Mouse (Mus musculus) monocyte, adult 2 months (primary cell): Measurements from ENCODE around the gene Vps13d.

Experiments used
- DNase-seq, 2 experiments: peaks; one replicate each; pipeline ENCODE4 v3.0.0; 2022; ENCODE audit warnings: low spot score in 2 of 2, low read depth in 1 of 2

Gene Vps13d

DNA sequence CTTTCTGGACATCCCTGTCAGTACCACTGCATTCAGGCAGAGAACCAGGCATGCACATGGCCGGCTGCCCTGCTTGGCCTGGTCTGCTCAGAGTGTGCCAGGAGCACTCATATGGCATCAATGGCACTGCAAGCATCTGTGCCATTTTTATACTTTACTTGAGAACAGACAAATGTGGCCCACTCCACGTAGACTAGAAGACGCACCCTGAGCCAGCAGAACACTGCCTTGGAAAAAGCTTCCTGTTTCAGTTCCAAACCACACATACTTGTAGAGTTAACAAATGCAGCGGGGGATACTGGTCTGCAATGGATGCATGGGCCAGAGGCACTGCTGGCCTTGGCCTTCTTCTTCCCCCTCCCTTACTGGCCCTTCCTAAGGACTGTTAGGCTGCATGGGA, 181.6 kb downstream of the Vps13d start:
- no peak for DNase-seq

GRCm38 (mm10) chr4:145011156-145011555, 183.6 kb downstream of the Vps13d start:
- no peak for DNase-seq

GRCm38 (mm10) chr4:145009934-145010333, 184.9 kb downstream of the Vps13d start:
- DNase-seq, result no peak

GRCm38 (mm10) chr4:145009437-145009836, 185.4 kb downstream of the Vps13d start:
- no peak for DNase-seq

DNA sequence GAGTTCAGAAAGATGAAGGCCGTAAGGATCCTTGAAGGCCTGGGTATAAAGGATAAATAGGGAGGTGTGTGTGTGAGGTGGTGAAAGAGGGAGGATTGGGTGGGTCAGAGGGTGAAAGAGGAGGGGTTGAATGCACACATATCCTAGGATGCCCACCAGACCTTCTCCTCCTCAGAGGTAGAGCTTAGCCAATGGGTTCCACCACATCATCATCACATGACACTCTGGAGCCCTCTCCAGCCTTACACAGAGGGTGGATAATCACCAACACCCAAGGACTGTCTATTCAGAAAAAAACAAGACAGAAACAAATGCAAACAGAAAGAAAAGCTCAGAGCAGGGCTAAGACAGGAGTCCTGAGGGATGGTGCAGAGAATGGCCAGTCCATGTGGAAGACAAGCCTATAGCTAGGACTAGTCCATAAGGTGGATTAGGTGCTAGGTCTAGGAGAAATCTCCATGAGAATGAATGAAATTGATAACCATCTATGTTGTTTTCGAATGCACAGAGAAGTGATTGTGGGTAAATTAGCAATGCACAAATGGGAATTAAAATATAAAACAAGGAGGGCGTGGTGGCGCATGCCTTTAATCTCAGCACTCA, 188.8 kb downstream of the Vps13d start:
- no peak for DNase-seq

DNA sequence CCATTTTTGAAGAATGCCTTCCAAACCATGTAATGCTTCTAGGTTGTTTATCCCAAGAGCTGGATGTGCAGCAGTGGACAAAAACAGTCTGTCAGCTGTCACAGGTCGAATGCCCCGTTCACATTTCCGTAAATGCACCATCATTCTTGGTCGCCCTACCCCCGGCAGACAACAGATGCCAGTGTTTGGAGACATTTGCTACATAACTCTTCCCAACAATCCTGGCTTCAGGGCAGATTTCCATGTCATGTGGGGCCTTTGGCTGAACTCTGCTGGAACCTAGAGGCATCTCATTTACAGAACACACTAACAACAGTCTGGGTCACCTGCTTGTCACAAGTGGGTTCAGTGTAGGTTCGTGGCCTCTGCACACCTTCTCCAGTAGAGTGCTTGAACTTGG, 190.6 kb downstream of the Vps13d start:
- DNase-seq, result no peak

DNA sequence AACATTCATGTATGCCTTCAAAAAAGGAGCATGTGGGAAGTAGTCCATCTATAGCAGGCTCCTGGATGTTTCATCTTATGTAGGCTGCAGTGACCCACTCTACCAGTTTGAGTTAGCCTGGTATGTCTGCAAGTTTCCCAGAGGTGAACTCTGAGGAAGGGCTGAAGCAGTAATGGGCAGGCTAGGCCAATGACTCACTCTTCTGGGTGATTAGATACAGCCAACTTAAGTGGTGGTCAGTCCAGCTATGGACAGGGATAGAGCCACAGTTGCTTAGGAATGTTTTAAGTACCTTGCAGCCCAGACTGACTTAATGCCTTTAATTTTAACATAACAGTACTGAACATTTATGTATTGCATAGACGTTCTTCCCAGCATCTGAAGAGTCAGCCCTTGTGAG, 192.1 kb downstream of the Vps13d start:
- no peak for DNase-seq

DNA sequence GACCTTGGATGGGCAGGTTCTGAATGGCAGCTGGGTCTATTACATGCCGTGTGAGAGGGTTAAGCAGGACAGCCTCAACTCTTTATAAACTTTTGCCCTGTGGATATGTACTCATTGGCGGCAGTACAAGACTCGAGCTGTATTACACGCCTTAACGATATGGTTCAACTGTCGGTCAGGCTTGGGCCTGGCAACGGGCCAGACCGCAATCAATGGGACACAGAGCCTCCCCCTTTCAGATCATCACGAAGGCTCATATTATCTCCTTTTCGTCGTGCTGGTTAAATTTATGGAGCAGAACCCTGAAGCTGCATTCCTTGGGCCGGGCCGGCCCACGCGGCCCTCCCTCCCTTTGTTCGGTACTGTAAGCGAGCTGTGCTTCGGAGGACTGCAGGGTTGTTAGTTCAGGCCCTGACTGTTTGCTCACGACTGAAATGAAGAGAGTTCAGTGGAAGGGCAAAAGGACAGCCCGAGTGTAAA, 194.9 kb downstream of the Vps13d start:
- no peak for DNase-seq

DNA sequence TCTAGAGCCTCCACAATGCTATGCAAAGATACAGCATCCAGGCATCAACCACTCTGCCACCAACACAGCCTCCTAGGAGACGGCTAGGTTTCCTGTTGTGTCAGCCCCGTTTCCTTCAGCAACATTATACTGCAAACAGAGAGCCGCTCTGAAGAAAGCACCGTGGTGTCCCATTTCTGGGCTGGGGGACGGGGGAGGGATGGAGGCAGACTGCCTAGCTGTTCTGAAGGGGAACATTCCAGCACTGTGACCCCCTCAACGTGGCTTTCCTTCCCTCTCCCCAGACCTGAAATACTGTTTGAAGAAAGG, 195.3 kb downstream of the Vps13d start:
- no peak for DNase-seq

GRCm38 (mm10) chr4:144998808-144999571, 195.8 kb downstream of the Vps13d start:
- DNase-seq, result no peak

DNA sequence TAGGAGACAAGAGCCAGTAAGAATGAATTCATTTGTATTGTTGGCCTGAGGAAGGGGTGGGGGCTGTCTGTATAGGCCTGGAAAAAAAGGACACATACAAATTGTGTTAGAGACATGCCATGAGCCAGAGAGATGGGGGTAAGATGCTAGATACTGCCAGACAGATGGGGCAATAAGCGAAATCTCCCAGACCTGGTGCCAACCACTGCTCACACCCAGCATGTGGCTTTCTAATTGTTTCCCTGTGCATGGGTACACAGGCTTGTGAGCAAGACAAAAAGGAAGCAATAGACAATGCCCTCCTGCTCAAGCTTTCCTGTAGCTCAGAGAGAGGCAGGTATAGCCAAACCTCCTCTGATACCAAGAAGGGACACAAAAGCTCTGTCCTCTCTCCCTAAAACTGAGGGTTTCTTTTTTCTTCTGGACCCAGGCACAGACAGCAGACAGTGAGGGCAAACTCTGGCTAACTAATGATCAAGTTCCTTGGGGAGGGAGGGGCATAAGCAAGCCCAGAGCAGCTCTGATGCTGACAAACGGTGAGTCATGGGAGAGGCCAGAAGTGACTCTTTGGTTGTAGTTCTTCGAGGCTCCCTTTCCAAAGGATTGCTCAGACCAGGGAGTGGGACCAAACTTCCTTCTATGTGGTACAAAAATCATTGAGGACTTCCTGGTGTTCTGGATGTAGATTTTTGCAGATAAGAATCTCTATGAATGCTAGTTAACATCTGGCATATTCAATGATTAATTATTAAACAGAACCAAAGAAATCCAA, 196.7 kb downstream of the Vps13d start:
- no peak for DNase-seq

DNA sequence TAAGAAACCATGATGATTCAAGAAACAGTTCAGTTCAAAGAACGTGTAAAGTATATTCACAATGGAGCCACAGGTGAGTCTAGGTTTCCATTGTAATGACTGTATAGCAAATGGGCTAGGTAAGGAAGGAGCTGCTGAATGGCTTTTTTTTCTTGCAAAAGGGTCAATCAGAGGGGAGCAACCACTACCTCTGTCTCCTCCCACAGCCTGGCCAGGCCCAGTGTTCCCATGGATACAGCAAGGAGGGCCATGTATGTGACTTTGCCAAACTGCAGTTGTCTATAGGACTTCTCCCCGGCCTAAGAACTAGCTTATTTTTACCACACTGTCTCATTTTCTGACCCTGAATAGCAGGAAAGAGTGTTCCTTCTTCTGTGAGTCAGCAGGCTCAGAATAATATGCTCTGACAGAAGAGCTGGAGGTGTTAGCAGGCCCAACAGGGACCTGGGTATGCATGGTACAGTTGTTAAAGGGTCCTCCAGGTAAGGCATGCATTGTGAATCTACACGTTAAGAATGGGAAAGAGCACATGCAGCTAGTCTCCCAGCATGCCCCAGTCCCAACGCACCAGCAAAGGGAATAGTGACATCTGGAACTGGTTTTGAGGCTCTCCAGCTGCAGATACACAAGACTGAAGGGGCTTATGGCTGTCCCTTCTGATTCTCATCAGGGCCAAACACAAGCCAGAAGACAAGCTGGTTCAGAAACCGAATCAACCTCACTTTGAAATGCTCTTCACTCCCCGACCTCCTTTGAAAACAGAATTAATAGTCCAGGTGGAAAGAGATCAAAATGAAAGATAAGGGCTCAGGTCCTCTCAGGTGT, 197.6 kb downstream of the Vps13d start:
- DNase-seq, result no peak

GRCm38 (mm10) chr4:144995826-144996225, 199.0 kb downstream of the Vps13d start:
- no peak for DNase-seq

DNA sequence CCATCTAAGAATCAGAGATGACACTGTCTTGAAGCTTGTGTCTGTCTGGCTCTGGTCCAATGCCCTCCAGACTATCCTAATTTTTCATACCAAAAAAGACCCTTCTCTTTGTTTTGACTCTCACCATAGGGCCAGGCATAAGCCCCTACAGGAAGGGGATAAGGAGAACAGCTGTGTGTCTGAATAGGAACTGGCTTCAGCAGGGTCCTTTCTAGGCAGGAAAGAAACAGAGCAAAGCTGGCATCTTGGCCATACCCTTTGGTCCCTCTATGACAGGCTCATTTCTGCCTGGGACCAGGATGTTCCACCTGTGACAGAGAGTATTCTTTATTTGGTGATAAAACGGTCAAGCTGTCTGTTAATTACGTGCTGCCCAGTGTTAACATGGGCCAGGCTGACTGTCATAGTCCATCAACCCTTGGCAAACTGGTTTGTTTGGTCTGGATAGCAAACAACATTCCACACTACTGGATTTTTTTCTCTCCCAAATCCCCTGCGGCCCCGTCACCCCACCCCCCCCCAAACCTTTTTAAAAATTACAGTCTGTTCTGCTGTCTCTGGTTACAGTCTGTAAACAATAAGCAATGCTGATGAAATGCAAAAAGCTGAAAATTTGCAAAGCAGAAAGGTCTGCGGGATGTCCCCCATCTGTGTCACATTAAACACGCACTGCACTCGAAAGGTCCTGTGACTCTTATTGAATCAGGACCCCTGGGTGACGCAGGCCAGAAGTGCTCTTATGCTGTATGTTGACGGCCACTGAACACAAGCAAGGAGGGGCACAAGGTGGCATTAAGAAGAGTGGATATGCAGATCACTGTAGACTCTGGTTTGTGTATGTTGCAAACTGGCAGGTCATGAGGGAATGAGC, 201.5 kb downstream of the Vps13d start:
- DNase-seq, result no peak

DNA sequence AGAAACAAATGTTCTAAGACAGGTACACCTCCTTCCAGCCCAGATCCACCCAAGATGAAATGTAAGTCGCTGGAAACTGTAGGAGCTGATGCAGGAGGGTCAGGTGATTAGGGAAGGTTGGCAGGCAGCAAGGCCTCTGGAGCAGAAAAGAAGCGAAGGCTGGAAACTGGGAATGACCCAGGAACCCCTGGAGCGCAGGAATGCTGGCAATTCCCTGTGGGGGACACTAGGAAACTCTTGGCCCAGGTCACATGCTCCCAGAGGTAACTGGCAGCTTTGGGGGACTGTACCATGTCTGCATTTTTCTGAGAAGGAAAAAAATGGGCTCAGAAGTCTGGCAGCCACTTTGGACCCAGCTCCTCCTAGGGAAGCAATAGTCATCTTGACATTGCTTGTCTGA, 202.4 kb downstream of the Vps13d start:
- DNase-seq, result no peak

- no peak for DNase-seq
These were observed 206.2 kb downstream of the Vps13d start for GRCm38 (mm10) chr4:144988443-144989206.

GRCm38 (mm10) chr4:144986016-144986805, 208.6 kb downstream of the Vps13d start:
- DNase-seq, result no peak

- DNase-seq, result no peak
These were observed 210.9 kb downstream of the Vps13d start for GRCm38 (mm10) chr4:144983821-144984371.
